Comparison of ENCODE assay signal across 7 mouse cellular contexts in genomic region chr7:45856950-45857901, GRCm38 (mm10). TPM values are rescaled to one million over a fixed set of nuclear protein-coding genes. Genes with fewer than 3 reads are reported as not detected.
DNase-seq lines count a peak whose midpoint lies in the region; ATAC-seq and TF ChIP-seq lines count a peak whose summit lies in the region.

No protein-coding gene starts in this region.

- H3K9me3 ChIP-seq in ES-E14 (ENCODE audit: control insufficient read depth, insufficient read depth, low read depth, low read length), result no peaks in the 10 kb centered on the region
- no peaks in the 10 kb centered on the region for H3K9me3 ChIP-seq in forebrain, embryonic 15.5 days
- no peaks in the 10 kb centered on the region for H3K9me3 ChIP-seq in limb, embryonic 13.5 days

- no peak overlapping the region; the same call in 1 of the 2 replicates for H3K9ac ChIP-seq in ES-E14 (ENCODE audit: insufficient read depth, low read depth, low read length, poor library complexity, severe bottlenecking)
- H3K9ac ChIP-seq in forebrain, embryonic 15.5 days (replicated peaks), result peak overlapping the region; percentile 40
- peak overlapping the region; percentile 43 for H3K9ac ChIP-seq in limb, embryonic 13.5 days

- DNase-seq in ES-E14 (ENCODE audit: low read depth, low spot score), result no peak
- peak; percentile 47 for DNase-seq in brain, adult 2 months (ENCODE audit: low read depth, low spot score)
- DNase-seq in naive thymus-derived CD4-positive, alpha-beta T cell, adult 2 months (ENCODE audit: low read depth), result peak; percentile 22
- no peak for DNase-seq in layer of hippocampus, adult 9-11 months
- no peak for DNase-seq in thymus, postnatal 4 days

- no peak overlapping the region for H3K27ac ChIP-seq in ES-E14 (ENCODE audit: insufficient read depth, low read depth, low read length, poor library complexity, severe bottlenecking)
- H3K27ac ChIP-seq in forebrain, embryonic 15.5 days (replicated peaks), result no peak overlapping the region
- no peak overlapping the region for H3K27ac ChIP-seq in limb, embryonic 13.5 days

- in situ Hi-C loops in ES-E14 (cut with MboI; ENCODE audit: low sequenced_read_pairs in 2 of 2, unreplicated experiment in 2 of 2), result no loop called here

- WGBS in forebrain, embryonic 15.5 days, result 3% methylated on average over 30 of the region's 30 CpGs
- 2% methylated on average over 30 of the region's 30 CpGs for WGBS in limb, embryonic 13.5 days

- peak overlapping the region; percentile 55 for H3K4me2 ChIP-seq in forebrain, embryonic 15.5 days (replicated peaks)
- peak overlapping the region; percentile 73 for H3K4me2 ChIP-seq in limb, embryonic 13.5 days (replicated peaks)

- H3K27me3 ChIP-seq in forebrain, embryonic 15.5 days, result peaks cover 14% of the 10 kb centered on the region
- peaks cover 63% of the 10 kb centered on the region for H3K27me3 ChIP-seq in limb, embryonic 13.5 days

- H3K4me1 ChIP-seq in ES-E14 (ENCODE audit: control insufficient read depth in 2 of 2, insufficient read depth in 2 of 2, low read length in 2 of 2, poor library complexity in 1 of 2), result peaks cover 2 to 5% of the 10 kb centered on the region in 2 experiments; a peak in 2 of 4 replicates
- peaks cover 12% of the 10 kb centered on the region for H3K4me1 ChIP-seq in forebrain, embryonic 15.5 days
- peaks cover 16% of the 10 kb centered on the region for H3K4me1 ChIP-seq in limb, embryonic 13.5 days

- H3K4me3 ChIP-seq in ES-E14 (ENCODE audit: insufficient read depth in 1 of 2, low read depth in 1 of 2, low read length in 2 of 2, poor library complexity in 1 of 2, severe bottlenecking in 1 of 2), result peak overlapping the region; percentile 39 to 41
- H3K4me3 ChIP-seq in forebrain, embryonic 15.5 days, result peak overlapping the region; percentile 33
- peak overlapping the region; percentile 44 for H3K4me3 ChIP-seq in limb, embryonic 13.5 days

- H3K36me3 ChIP-seq in ES-E14 (ENCODE audit: control insufficient read depth, insufficient read depth, low read length, poor library complexity, severe bottlenecking), result no peaks in the 10 kb centered on the region
- H3K36me3 ChIP-seq in forebrain, embryonic 15.5 days, result no peaks in the 10 kb centered on the region
- no peaks in the 10 kb centered on the region for H3K36me3 ChIP-seq in limb, embryonic 13.5 days

- no peak; the same call in 1 of the 2 replicates for ATAC-seq in forebrain, embryonic 15.5 days (replicated peaks)
- ATAC-seq in limb, embryonic 13.5 days (ENCODE audit: low FRiP score, low read depth), result peak; percentile 28; the same call in 1 of the 2 replicates

TF ChIP-seq in ES-E14, 5 proteins besides CTCF, POLR2A, EP300 and RAD21:
- TF ChIP-seq MAFK (IDR thresholded peaks at IDR 0.05; ENCODE audit: insufficient read depth, low read depth, low read length) (no peak), ZNF384 (IDR thresholded peaks at IDR 0.05; ENCODE audit: low read depth, low read length) (no peak), ZC3H11A (IDR thresholded peaks at IDR 0.05; ENCODE audit: borderline replicate concordance, low read depth, low read length) (no peak), HCFC1 (IDR thresholded peaks at IDR 0.05; ENCODE audit: borderline replicate concordance, insufficient read depth, low read length) (no peak), CHD2 (IDR thresholded peaks at IDR 0.05; ENCODE audit: low read depth, low read length) (no peak)

RNA-seq across cellular contexts. Expression of gene Kdelr1, which starts 15.3 kb away (rescaled TPM):
- total RNA-seq in ES-E14 (2012; rRNA removed), result 73.2 and 87.2 TPM in 2 replicates
- polyA plus RNA-seq in forebrain, embryonic 15.5 days (2015; fragmentation: Nextera tagmentation; extraction: Ambion mirVana), result 33.3 and 38.3 TPM in 2 replicates
- 69.4 and 73.7 TPM in 2 replicates for polyA plus RNA-seq in limb, embryonic 13.5 days (2015; fragmentation: Nextera tagmentation; extraction: Ambion mirVana)

RNA-seq across cellular contexts. Expression of gene Grin2d, which starts 21.0 kb away (rescaled TPM):
- 0.67 and 0.90 TPM in 2 replicates for total RNA-seq in ES-E14 (2012; rRNA removed)
- 0.84 and 0.92 TPM in 2 replicates for polyA plus RNA-seq in forebrain, embryonic 15.5 days (2015; fragmentation: Nextera tagmentation; extraction: Ambion mirVana)
- 0.43 and 0.59 TPM in 2 replicates for polyA plus RNA-seq in limb, embryonic 13.5 days (2015; fragmentation: Nextera tagmentation; extraction: Ambion mirVana)

RNA-seq across cellular contexts. Expression of gene Grwd1, which starts 26.5 kb away (rescaled TPM):
- 93.4 and 107 TPM in 2 replicates for total RNA-seq in ES-E14 (2012; rRNA removed)
- polyA plus RNA-seq in forebrain, embryonic 15.5 days (2015; fragmentation: Nextera tagmentation; extraction: Ambion mirVana), result 46.8 and 46.9 TPM in 2 replicates
- polyA plus RNA-seq in limb, embryonic 13.5 days (2015; fragmentation: Nextera tagmentation; extraction: Ambion mirVana), result 69.1 and 71.6 TPM in 2 replicates

RNA-seq across cellular contexts. Expression of gene Kcnj14, which starts 32.6 kb away (rescaled TPM):
- 1.6 and 2.6 TPM in 2 replicates for total RNA-seq in ES-E14 (2012; rRNA removed)
- polyA plus RNA-seq in forebrain, embryonic 15.5 days (2015; fragmentation: Nextera tagmentation; extraction: Ambion mirVana), result 0.55 and 0.98 TPM in 2 replicates
- polyA plus RNA-seq in limb, embryonic 13.5 days (2015; fragmentation: Nextera tagmentation; extraction: Ambion mirVana), result 2.1 TPM in 2 replicates

RNA-seq across cellular contexts. Expression of gene Syngr4, which starts 39.3 kb away (rescaled TPM):
- total RNA-seq in ES-E14 (2012; rRNA removed), result 0.74 TPM in 1 of 2 replicates, not detected in the other
- polyA plus RNA-seq in forebrain, embryonic 15.5 days (2015; fragmentation: Nextera tagmentation; extraction: Ambion mirVana), result 0.33 TPM in 1 of 2 replicates, not detected in the other
- 0.43 and 0.46 TPM in 2 replicates for polyA plus RNA-seq in limb, embryonic 13.5 days (2015; fragmentation: Nextera tagmentation; extraction: Ambion mirVana)

Comparison
In these comparisons a context has a peak if more than half of its experiments do, and no peak if none do; other contexts are left out.
1. DNase-seq: peak in brain, adult 2 months (single experiment) and naive thymus-derived CD4-positive, alpha-beta T cell, adult 2 months (single experiment); none in ES-E14 (single experiment), layer of hippocampus, adult 9-11 months (single experiment) and thymus, postnatal 4 days (single experiment).
2. Peak in every context shown above with its lines, with median percentiles within 50 percentile points of each other: H3K4me3 ChIP-seq.